Mouse (Mus musculus) heart, embryonic 11.5 days (tissue): ENCODE measurements at regions not wholly inside any gene's neighbourhood (a gene's known extent, or its start where the extent isn't known, plus 50 kb on each side); places are given as distances from the start of the nearest gene placed in this dataset.

Experiments
- ATAC-seq: fragments of 200-750 bp; cut with Nextera tagmentation; replicated peaks from 2 replicates; pipeline ENCODE4 v1.8.0; 2017; ENCODE audit warnings: moderate library complexity; ENCODE audit not compliant: insufficient number of reproducible peaks, low FRiP score, low TSS enrichment
- H3K27ac ChIP-seq: fragments of 300-500 bp; sonication (generic); 2 replicates; pipeline ENCODE4 v1.5.1; 2014; ENCODE audit warnings: mild to moderate bottlenecking, low read depth, low read length
- H3K27me3 ChIP-seq: fragments of 300-500 bp; sonication (generic); 2 replicates; pipeline ENCODE4 v1.6.1; 2014; ENCODE audit warnings: mild to moderate bottlenecking, low read length, mixed read lengths; ENCODE audit not compliant: control insufficient read depth, insufficient read depth
- H3K36me3 ChIP-seq: fragments of 300-500 bp; sonication (generic); 2 replicates; pipeline ENCODE4 v1.6.1; 2014; ENCODE audit warnings: mild to moderate bottlenecking, low read length, moderate library complexity, mixed read lengths; ENCODE audit not compliant: control insufficient read depth, insufficient read depth
- H3K4me1 ChIP-seq: fragments of 300-500 bp; sonication (generic); 2 replicates; pipeline ENCODE4 v1.6.1; 2014; ENCODE audit warnings: low read length; ENCODE audit not compliant: control insufficient read depth, insufficient read depth
- H3K4me2 ChIP-seq: fragments of 300-500 bp; sonication (generic); 2 replicates; pipeline ENCODE4 v1.6.1; 2014; ENCODE audit warnings: mild to moderate bottlenecking, moderate library complexity
- H3K4me3 ChIP-seq: fragments of 300-500 bp; sonication (generic); 2 replicates; pipeline ENCODE4 v1.5.1; 2014; ENCODE audit warnings: low read depth, low read length
- H3K9ac ChIP-seq: fragments of 300-500 bp; sonication (generic); 2 replicates; pipeline ENCODE4 v1.6.1; 2014; ENCODE audit warnings: mild to moderate bottlenecking, low read depth, low read length, moderate library complexity
- H3K9me3 ChIP-seq: fragments of 300-500 bp; sonication (generic); replicated peaks from 2 replicates; pipeline ENCODE4 v1.6.1; 2016; ENCODE audit warnings: low read length; ENCODE audit not compliant: control insufficient read depth
- WGBS: fragments of 180-500 bp; shearing (Covaris S2); extraction: QIAGEN DNeasy Blood & Tissue Kit; methylation state at CpG from one replicate; pipeline ENCODE4 v1.1.7; 2014; ENCODE audit not compliant: insufficient replicate concordance; 5-methylcytosine and 5-hydroxymethylcytosine counted together

DNA sequence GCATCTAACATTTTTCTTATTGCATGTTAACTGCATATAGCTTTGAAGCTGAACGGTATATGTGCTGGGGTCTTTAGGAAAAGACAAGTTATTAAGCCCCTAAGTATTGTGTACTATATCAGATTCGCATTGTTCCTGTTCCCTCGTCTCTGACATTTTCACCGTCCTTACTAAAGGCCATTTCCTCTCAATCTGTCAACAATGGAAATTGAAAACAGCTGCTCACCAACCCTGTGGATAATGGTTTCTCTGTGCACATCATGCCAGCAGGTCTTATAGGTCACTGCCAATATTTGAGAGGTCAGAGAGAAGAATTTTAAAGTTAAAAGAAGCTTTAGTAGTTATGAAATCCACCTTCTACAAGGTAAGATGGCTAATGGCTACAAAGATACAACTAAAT lies 797.4 kb upstream of the Impad1 start:
- Histone ChIP-seq H3K4me2 (no peak overlapping the region), H3K9me3 (no peaks in the 10 kb centered on the region), H3K9ac (no peak overlapping the region), H3K27ac (no peak overlapping the region), H3K36me3 (no peaks in the 10 kb centered on the region), H3K27me3 (no peaks in the 10 kb centered on the region), H3K4me3 (no peak overlapping the region), H3K4me1 (no peaks in the 10 kb centered on the region; the same call in 1 of the 2 replicates)
- WGBS = 40% methylated on average over 4 of the region's 4 CpGs
- ATAC-seq = no peak

DNA sequence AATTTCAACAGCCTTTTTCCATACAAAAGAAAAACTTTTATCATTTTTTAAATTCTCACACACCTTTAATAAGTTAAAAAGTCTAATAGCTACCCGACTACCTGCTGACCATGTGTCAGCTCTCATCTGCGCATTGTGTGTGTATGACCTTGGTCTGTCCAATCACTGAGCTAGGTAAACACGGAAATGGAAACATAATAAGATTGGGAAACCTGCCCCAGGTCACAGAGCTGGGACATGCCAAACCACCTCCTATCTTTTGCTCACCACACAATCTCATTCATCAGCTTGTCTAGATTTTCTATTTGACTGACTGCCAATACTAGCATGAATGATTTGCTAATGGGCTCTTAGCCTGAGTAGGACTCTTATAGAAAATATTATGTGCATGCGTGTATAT lies 794.3 kb upstream of the Impad1 start:
- no peak overlapping the region for H3K4me3 ChIP-seq
- no peak overlapping the region for H3K4me2 ChIP-seq
- no peak overlapping the region for H3K27ac ChIP-seq
- no peak overlapping the region for H3K9ac ChIP-seq
- no peaks in the 10 kb centered on the region; the same call in 1 of the 2 replicates for H3K4me1 ChIP-seq
- ATAC-seq = no peak
- 87% methylated on average over 4 of the region's 4 CpGs for WGBS
- H3K27me3 ChIP-seq = no peaks in the 10 kb centered on the region
- no peaks in the 10 kb centered on the region for H3K36me3 ChIP-seq
- H3K9me3 ChIP-seq = no peaks in the 10 kb centered on the region

- no peak for ATAC-seq
- Histone ChIP-seq H3K9ac (no peak overlapping the region), H3K27me3 (no peaks in the 10 kb centered on the region), H3K9me3 (no peaks in the 10 kb centered on the region), H3K4me3 (no peak overlapping the region), H3K4me1 (no peaks in the 10 kb centered on the region), H3K27ac (no peak overlapping the region), H3K36me3 (no peaks in the 10 kb centered on the region), H3K4me2 (no peak overlapping the region)
- WGBS = 75% methylated on average over 4 of the region's 4 CpGs
Observed at GRCm38 (mm10) chr4:5585205-5585604, 792.0 kb upstream of the Impad1 start.

DNA sequence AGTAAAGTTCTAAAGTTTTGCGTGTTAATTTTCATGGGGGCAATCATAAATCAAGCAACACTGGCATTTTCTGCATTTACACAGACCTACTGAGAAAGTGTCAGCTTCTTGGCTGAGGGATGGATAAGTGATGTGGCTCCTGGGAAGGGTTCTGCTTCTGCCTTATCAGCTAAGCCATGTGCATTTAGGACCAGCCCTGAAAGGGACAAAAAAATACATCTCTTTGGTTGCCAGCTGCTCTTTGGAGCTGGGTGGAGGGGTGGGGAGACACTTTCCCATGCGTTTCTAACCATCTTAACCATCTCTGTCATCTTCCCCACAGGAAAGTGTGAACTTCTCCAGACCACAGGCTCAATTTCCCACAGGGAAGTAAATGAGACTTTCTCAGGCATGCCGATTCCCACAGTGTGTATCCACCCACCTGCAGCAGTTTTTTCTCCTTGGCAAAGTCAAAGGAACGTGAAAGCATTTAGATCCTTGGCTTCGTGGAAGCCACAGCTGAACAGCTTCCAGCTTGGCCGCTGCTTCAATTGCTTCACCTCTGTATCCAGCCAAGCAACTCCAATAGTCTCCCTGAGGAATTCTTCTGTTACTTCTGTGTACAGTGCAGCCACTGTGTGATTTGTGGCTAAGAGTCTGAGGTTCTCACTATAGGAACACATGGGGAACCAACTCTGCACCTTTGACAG lies 791.0 kb upstream of the Impad1 start:
- no peaks in the 10 kb centered on the region for H3K9me3 ChIP-seq
- no peak overlapping the region for H3K9ac ChIP-seq
- H3K27me3 ChIP-seq = no peaks in the 10 kb centered on the region
- 59% methylated on average over 6 of the region's 6 CpGs for WGBS
- no peak overlapping the region for H3K4me2 ChIP-seq
- no peaks in the 10 kb centered on the region for H3K4me1 ChIP-seq
- no peak for ATAC-seq
- no peaks in the 10 kb centered on the region for H3K36me3 ChIP-seq
- no peak overlapping the region for H3K4me3 ChIP-seq
- H3K27ac ChIP-seq = no peak overlapping the region

GRCm38 (mm10) chr4:5568076-5568475 lies 774.9 kb upstream of the Impad1 start:
- Histone ChIP-seq H3K27ac (no peak overlapping the region), H3K36me3 (no peaks in the 10 kb centered on the region), H3K9me3 (no peaks in the 10 kb centered on the region), H3K27me3 (no peaks in the 10 kb centered on the region), H3K4me1 (no peaks in the 10 kb centered on the region), H3K4me2 (no peak overlapping the region), H3K9ac (no peak overlapping the region), H3K4me3 (no peak overlapping the region)
- no peak for ATAC-seq

GRCm38 (mm10) chr4:5560001-5560657 lies 767.0 kb upstream of the Impad1 start:
- Histone ChIP-seq H3K9me3 (no peaks in the 10 kb centered on the region), H3K27me3 (no peaks in the 10 kb centered on the region), H3K4me3 (no peak overlapping the region), H3K36me3 (no peaks in the 10 kb centered on the region), H3K4me2 (no peak overlapping the region), H3K27ac (no peak overlapping the region), H3K4me1 (no peaks in the 10 kb centered on the region), H3K9ac (no peak overlapping the region)
- WGBS = 68% methylated on average over 3 of the region's 3 CpGs
- ATAC-seq = no peak

DNA sequence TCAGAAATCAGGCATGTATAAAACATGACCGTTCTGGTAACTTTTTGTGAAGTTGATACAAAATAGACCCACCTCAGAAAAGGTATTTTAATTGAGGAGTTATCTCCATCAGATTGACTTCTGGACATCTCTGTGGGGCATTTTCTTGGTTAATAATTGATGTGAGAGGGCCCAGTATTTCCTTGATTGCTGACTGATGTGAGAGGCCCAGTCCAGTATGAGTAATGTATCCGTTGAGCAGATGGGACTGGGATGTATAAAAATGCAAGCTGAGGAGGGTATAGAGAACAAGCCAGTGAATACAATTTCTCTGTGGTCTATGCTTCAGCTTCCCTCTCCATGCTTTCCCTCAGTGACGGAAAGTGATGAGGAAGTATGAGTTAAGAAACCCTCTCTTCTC lies 747.0 kb upstream of the Impad1 start:
- H3K27ac ChIP-seq = no peak overlapping the region
- no peaks in the 10 kb centered on the region for H3K27me3 ChIP-seq
- H3K4me1 ChIP-seq = no peaks in the 10 kb centered on the region
- no peak overlapping the region for H3K4me2 ChIP-seq
- ATAC-seq = no peak
- WGBS = 76% methylated on average over 3 of the region's 3 CpGs
- no peak overlapping the region for H3K9ac ChIP-seq
- H3K36me3 ChIP-seq = no peaks in the 10 kb centered on the region
- H3K9me3 ChIP-seq = no peaks in the 10 kb centered on the region
- H3K4me3 ChIP-seq = no peak overlapping the region

DNA sequence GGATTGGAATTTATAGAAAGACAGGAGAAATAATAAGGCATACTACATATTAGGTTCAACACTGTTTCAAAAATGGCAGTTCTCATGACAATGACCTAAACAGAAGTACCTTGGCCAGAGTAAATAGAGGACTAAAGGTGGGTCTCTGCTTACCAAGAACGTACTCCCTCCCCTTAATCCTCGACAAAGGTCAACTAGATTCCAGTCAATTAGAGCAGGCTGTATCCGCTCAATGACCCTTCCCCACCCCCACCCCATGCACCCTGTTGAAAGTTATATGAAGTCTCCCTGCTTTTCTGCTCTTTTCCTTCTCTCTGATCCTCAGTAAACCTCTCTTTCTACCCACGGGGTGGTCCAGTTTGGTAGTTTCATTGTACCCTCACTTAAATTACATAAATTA lies 737.3 kb upstream of the Impad1 start:
- no peaks in the 10 kb centered on the region for H3K9me3 ChIP-seq
- WGBS = 71% methylated on average over 4 of the region's 4 CpGs
- no peak overlapping the region for H3K4me3 ChIP-seq
- ATAC-seq = no peak
- no peak overlapping the region for H3K4me2 ChIP-seq
- no peaks in the 10 kb centered on the region for H3K4me1 ChIP-seq
- H3K36me3 ChIP-seq = no peaks in the 10 kb centered on the region
- H3K27me3 ChIP-seq = no peaks in the 10 kb centered on the region
- no peak overlapping the region for H3K27ac ChIP-seq
- H3K9ac ChIP-seq = no peak overlapping the region

DNA sequence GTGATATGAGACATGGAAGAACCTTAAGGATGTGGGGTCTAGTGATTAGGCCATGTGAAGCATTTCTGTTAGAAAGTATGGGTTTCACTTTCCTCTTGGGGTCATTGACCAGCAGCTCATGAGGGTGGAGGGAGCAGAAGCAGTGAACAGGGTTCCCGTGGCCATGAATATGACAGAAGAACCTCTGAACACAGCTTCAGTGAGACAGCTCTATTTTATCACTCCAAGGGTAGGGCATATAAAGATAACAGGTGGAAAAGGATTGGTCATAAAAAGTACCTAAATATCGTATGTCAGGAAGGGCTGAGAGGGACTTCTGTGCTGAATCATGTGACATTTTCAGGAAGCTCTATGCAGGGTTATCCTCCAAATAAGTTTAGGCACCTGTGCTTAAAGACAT lies 725.4 kb upstream of the Impad1 start:
- ATAC-seq = no peak

More for the DNA sequence above, 725.4 kb upstream of the Impad1 start:
- Histone ChIP-seq H3K4me3 (no peak overlapping the region), H3K9me3 (no peaks in the 10 kb centered on the region), H3K9ac (no peak overlapping the region), H3K27me3 (no peaks in the 10 kb centered on the region), H3K4me2 (no peak overlapping the region), H3K27ac (no peak overlapping the region), H3K36me3 (no peaks in the 10 kb centered on the region), H3K4me1 (no peaks in the 10 kb centered on the region)
- WGBS = 76% methylated on average over 2 of the region's 2 CpGs
